Mouse (Mus musculus) stomach, embryonic 16.5 days (tissue): ENCODE results near the gene Ube4b. TPM values are rescaled to one million over a fixed set of nuclear protein-coding genes. Genes with fewer than 3 reads are reported as not detected.

ENCODE experiments used
- ATAC-seq: fragments of 200-750 bp; cut with Nextera tagmentation; 2 replicates; pipeline ENCODE4 v1.8.0; 2017; ENCODE audit warnings: moderate number of reproducible peaks, moderate TSS enrichment; ENCODE audit not compliant: insufficient read depth, low FRiP score
- H3K27ac ChIP-seq: fragments of 300-500 bp; sonication (generic); 2 replicates; pipeline ENCODE4 v1.5.1; 2014; ENCODE audit warnings: low read length
- H3K27me3 ChIP-seq: fragments of 300-500 bp; sonication (generic); 2 replicates; pipeline ENCODE4 v1.6.1; 2014; ENCODE audit warnings: low read length, control low read depth, mixed read lengths; ENCODE audit not compliant: control insufficient read depth, insufficient read depth
- H3K36me3 ChIP-seq: fragments of 300-500 bp; sonication (generic); 2 replicates; pipeline ENCODE4 v1.6.1; 2014; ENCODE audit warnings: low read length; ENCODE audit not compliant: control insufficient read depth, insufficient read depth
- H3K4me1 ChIP-seq: fragments of 300-500 bp; sonication (generic); 2 replicates; pipeline ENCODE4 v1.6.1; 2014; ENCODE audit warnings: low read length, control low read depth, mixed read lengths; ENCODE audit not compliant: control insufficient read depth, insufficient read depth
- H3K4me2 ChIP-seq: fragments of 300-500 bp; sonication (generic); 2 replicates; pipeline ENCODE4 v1.6.1; 2014; ENCODE audit warnings: low read depth, low read length, mixed read lengths
- H3K4me3 ChIP-seq: fragments of 300-500 bp; sonication (generic); replicated peaks from 2 replicates; pipeline ENCODE4 v1.5.1; 2014; ENCODE audit warnings: mild to moderate bottlenecking, low read length
- H3K9ac ChIP-seq: fragments of 300-500 bp; sonication (generic); 2 replicates; pipeline ENCODE4 v1.6.1; 2014; ENCODE audit warnings: low read length
- H3K9me3 ChIP-seq: fragments of 300-500 bp; sonication (generic); replicated peaks from 2 replicates; pipeline ENCODE4 v1.6.1; 2016; ENCODE audit warnings: low read length, control low read depth; ENCODE audit not compliant: control insufficient read depth
- WGBS: fragments of 180-500 bp; shearing (Covaris S2); extraction: QIAGEN DNeasy Blood & Tissue Kit; methylation state at CpG from one replicate; pipeline ENCODE4 v1.1.7; 2014; 5-methylcytosine and 5-hydroxymethylcytosine counted together
- polyA plus RNA-seq: library from polyadenylated mRNA; unstranded; fragments of >200 nt; fragmentation: Nextera tagmentation; extraction: Ambion mirVana; gene quantifications from 2 replicates; pipeline ENCODE4 v1.2.1, GENCODE M21; 2015

Ube4b gene
- polyA plus RNA-seq, 1 experiment from 2014 or later: 33.5 TPM

DNA sequence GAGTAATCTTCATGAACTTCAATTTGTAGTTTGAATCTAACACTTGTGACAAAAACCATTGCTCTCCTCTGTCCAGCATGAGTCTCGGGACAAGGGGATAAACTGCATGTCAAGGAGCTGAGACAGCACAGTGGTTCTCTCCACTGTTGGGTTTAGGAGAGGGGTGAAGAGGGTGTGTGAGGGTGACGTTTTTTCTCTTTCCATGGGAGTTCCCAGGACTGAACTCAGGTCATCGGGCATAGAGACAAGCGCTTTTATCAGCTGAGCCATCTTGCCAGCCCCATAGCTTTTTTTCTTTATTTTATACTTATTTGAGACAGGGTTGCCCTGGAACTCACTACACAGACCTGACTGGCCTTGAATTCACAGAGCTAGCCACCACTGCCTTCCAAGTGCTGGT is 32.3 kb downstream of the Ube4b start:
- H3K4me2 ChIP-seq: no peak overlapping the region
- 63% methylated on average over 4 of the region's 4 CpGs for WGBS
- H3K27ac ChIP-seq: peak overlapping the region; percentile 73; the same call in 1 of the 2 replicates
- no peaks in the 10 kb centered on the region for H3K27me3 ChIP-seq
- no peak overlapping the region for H3K4me3 ChIP-seq
- H3K9me3 ChIP-seq: no peaks in the 10 kb centered on the region
- no peaks in the 10 kb centered on the region for H3K36me3 ChIP-seq
- peaks cover 26% of the 10 kb centered on the region; the same call in 1 of the 2 replicates for H3K4me1 ChIP-seq
- no peak overlapping the region for H3K9ac ChIP-seq
- no peak for ATAC-seq

DNA sequence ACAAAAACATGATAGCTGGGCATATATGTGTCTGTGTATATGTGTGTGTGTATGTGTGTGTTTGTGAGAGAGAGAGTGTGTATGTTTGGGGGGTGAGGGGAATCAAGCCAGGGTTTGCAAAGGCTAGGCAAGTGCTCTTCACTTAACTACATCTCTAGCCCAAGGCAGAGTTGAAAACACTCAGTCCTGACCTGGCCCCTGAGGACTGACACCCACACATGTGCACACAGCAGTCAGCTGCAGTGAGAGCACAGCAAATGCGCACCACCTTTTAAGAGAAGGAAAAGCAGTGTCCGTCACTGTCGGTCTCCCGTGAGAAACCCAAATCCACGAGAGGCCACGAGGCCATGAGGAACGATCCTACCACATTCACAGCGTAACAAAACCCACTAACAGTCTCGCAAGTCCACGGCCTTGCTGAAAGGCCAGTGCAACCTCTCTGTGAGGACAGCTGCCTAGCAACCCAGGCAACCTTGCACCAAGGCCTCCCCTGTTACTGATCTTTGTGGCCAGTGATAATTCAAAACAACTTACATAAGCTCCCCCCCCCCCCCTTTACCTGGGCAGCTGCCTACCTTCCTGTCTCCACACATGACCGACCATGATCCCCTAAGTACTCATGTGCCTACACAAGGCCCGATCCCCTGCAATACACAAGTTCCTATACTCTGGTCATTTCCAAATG is 33.1 kb downstream of the Ube4b start:
- Histone ChIP-seq H3K9me3 (no peaks in the 10 kb centered on the region), H3K4me1 (peaks cover 24% of the 10 kb centered on the region; the same call in 1 of the 2 replicates), H3K4me3 (no peak overlapping the region), H3K9ac (no peak overlapping the region), H3K27me3 (no peaks in the 10 kb centered on the region), H3K36me3 (no peaks in the 10 kb centered on the region), H3K4me2 (no peak overlapping the region), H3K27ac (peak overlapping the region; percentile 73)
- ATAC-seq: no peak
- WGBS: 68% methylated on average over 12 of the region's 12 CpGs

DNA sequence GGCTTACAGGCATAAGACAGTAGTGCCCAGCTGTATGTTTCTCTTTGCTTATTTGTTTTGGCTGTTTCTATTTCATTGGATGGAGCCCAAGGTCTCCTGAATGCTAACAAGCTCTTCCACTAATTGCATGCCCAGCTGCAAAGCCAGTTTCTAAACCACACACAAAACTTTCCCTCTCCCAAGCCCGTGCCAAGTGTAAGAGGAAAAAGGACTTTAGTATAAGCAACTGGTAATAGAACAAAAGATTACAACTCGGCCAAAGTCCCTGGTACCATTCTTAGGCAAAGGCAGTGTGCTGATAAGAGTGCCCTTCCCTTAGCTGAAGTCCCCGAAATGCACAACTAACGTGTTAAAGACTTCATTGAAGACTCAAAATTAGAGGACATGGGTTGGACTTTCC is 34.2 kb downstream of the Ube4b start:
- Histone ChIP-seq H3K27me3 (no peaks in the 10 kb centered on the region), H3K36me3 (no peaks in the 10 kb centered on the region), H3K9me3 (no peaks in the 10 kb centered on the region), H3K4me1 (peaks cover 24% of the 10 kb centered on the region; the same call in 1 of the 2 replicates), H3K4me2 (no peak overlapping the region), H3K27ac (peak overlapping the region; percentile 73), H3K9ac (no peak overlapping the region), H3K4me3 (no peak overlapping the region)
- peak; percentile 33; the same call in 1 of the 2 replicates for ATAC-seq
- WGBS: 60% methylated on average over 4 of the region's 4 CpGs

DNA sequence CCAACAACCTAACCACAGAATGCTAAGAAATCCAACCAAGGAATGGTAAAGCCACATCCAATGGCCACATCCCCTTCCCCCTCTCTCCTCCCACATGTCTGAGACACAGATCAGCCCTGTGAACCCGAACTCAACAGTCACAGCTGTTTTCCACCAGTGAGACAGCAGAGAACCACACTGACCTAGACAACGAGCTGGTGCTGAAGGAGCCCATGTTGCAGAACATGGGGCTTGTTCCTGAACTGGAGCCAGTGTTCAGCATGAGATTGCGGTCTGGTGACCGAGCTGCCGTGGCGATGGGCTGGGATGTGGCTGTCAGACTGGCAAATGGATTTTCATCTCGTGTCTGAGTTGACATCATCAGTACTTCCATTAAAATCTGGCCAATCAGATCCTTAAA is 45.5 kb downstream of the Ube4b start:
- H3K9me3 ChIP-seq: no peaks in the 10 kb centered on the region
- H3K4me1 ChIP-seq: no peaks in the 10 kb centered on the region
- H3K4me2 ChIP-seq: no peak overlapping the region
- WGBS: 66% methylated on average over 7 of the region's 7 CpGs
- H3K27me3 ChIP-seq: no peaks in the 10 kb centered on the region
- H3K9ac ChIP-seq: no peak overlapping the region
- no peak for ATAC-seq
- no peak overlapping the region for H3K27ac ChIP-seq
- peaks cover 16% of the 10 kb centered on the region for H3K36me3 ChIP-seq
- no peak overlapping the region for H3K4me3 ChIP-seq

DNA sequence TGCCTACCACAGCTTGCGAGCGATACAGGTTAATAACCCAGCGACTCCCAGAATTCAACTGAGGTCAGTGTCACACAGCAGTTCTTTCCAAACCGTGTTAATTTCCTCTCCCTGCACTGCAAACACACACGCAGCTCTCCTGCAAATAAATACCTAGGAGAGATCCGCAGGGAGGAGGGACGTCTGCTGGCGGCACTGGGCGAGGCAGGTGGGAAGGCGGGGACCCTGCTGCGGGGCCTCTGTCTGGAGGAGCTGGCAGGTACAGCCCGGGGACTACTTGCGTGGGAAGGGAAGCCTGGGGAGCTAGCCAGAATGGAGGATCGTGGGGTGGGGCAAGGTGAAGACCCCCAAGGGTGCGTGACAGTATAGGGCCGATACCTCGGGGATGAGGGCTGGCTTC is 46.7 kb downstream of the Ube4b start:
- no peak overlapping the region; the same call in 1 of the 2 replicates for H3K27ac ChIP-seq
- 69% methylated on average over 17 of the region's 17 CpGs for WGBS
- H3K4me3 ChIP-seq: no peak overlapping the region
- H3K9ac ChIP-seq: peak overlapping the region; percentile 21; the same call in 1 of the 2 replicates
- H3K27me3 ChIP-seq: no peaks in the 10 kb centered on the region
- H3K4me2 ChIP-seq: no peak overlapping the region
- no peaks in the 10 kb centered on the region for H3K4me1 ChIP-seq
- no peaks in the 10 kb centered on the region for H3K9me3 ChIP-seq
- H3K36me3 ChIP-seq: peaks cover 16% of the 10 kb centered on the region
- peak; percentile 59; the same call in 1 of the 2 replicates for ATAC-seq

DNA sequence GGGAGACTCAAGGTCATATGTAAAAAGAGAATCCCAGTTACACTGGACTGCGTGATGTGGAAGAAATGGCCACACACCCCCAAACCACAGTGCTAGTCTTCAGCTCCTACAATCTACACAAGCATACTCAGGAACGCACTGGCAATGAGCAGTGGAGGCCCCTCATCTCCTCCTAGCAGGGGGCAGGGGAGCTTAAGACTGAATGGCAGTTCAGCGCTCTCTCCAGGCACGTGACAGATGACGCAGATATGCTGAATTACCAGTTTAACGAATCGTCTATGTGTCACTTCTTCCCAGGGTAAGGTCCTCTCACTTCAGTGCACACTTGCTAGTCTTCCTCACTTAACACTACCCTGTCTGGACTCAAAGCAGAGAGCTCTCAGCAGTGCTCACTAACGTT is 47.7 kb downstream of the Ube4b start:
- no peak overlapping the region for H3K4me2 ChIP-seq
- H3K9ac ChIP-seq: no peak overlapping the region
- no peak for ATAC-seq
- no peak overlapping the region for H3K27ac ChIP-seq
- no peaks in the 10 kb centered on the region for H3K27me3 ChIP-seq
- WGBS: 78% methylated on average over 8 of the region's 8 CpGs
- no peaks in the 10 kb centered on the region for H3K4me1 ChIP-seq
- peaks cover 16% of the 10 kb centered on the region for H3K36me3 ChIP-seq
- H3K9me3 ChIP-seq: no peaks in the 10 kb centered on the region
- no peak overlapping the region for H3K4me3 ChIP-seq

DNA sequence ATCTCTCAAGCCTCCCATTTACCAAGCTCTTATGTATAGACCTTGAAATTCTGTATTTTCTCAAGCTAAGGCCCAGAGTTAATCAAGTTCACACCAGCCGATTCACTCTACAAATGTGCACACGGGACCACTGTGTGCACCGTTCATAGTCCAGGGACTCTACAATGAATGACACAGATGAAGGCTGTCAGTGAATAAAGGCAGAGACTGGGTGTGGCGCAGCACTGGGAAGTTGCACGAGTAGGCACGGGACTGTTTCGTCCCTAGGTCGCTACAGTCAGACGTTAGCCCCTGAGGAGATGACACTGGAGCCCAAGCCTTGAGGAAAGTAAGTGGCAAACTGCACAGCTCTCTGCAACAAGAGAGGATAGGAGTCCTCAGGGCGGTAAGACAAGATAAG is 50.5 kb downstream of the Ube4b start:
- no peaks in the 10 kb centered on the region for H3K27me3 ChIP-seq
- no peak overlapping the region; the same call in 1 of the 2 replicates for H3K4me2 ChIP-seq
- no peaks in the 10 kb centered on the region for H3K4me1 ChIP-seq
- ATAC-seq: no peak
- no peaks in the 10 kb centered on the region for H3K9me3 ChIP-seq
- peak overlapping the region; percentile 44; the same call in 1 of the 2 replicates for H3K27ac ChIP-seq
- H3K4me3 ChIP-seq: no peak overlapping the region
- H3K36me3 ChIP-seq: peaks cover 24% of the 10 kb centered on the region
- no peak overlapping the region for H3K9ac ChIP-seq
- WGBS: 68% methylated on average over 10 of the region's 10 CpGs

DNA sequence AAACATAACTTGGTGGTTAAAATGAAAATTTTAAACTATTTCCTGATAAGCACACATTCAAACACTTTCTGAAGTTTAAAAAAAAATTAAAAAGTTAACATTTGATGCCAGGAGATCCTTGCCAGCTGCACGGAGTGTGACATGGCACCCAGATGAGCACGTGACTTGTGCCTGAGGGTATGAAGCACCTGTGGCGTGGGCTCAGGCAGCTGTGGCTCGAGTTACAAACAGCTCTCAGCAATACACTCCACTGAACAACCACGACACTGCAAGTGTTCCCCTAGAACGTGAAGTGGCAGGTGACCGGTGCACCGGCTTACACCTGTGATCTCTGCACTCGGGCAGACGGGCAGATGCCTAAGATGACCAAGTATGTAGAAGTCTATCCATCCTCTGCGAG is 51.9 kb downstream of the Ube4b start:
- Histone ChIP-seq H3K9me3 (no peaks in the 10 kb centered on the region), H3K9ac (no peak overlapping the region), H3K4me2 (no peak overlapping the region), H3K4me1 (no peaks in the 10 kb centered on the region), H3K27ac (no peak overlapping the region), H3K4me3 (no peak overlapping the region), H3K27me3 (no peaks in the 10 kb centered on the region), H3K36me3 (peaks cover 24% of the 10 kb centered on the region)
- WGBS: 86% methylated on average over 11 of the region's 11 CpGs
- ATAC-seq: no peak

DNA sequence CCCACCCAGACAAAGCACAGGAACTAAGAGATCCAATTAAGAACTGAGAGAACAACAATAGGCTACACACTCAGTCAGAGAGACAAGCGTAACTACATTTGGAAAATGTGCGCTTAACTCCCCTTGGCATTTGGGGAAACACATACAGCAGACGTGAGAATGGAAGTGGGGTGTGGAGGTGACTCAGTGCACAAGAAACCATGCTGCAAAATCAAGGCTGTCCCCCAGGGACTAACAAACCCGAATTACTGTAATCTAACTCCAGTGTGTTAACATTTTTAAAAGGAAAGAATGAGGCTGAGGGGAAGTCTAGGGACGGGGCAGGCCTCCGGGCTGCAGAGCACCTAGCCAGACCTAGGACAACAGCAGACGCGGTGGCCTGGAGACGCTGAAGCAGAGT is 52.6 kb downstream of the Ube4b start:
- Histone ChIP-seq H3K27ac (no peak overlapping the region), H3K4me3 (no peak overlapping the region), H3K9me3 (no peaks in the 10 kb centered on the region), H3K4me2 (no peak overlapping the region), H3K4me1 (no peaks in the 10 kb centered on the region), H3K27me3 (no peaks in the 10 kb centered on the region), H3K36me3 (peaks cover 21% of the 10 kb centered on the region), H3K9ac (no peak overlapping the region)
- ATAC-seq: no peak
- 79% methylated on average over 9 of the region's 9 CpGs for WGBS
